Mouse (Mus musculus) cerebral cortex, adult 2 months (tissue): ENCODE results near the gene Rc3h2.

ENCODE experiments used
- WGBS: fragments of 180-500 bp; shearing (Covaris S2); methylation state at CpG from one replicate; pipeline ENCODE4 v1.1.7; 2018; 5-methylcytosine and 5-hydroxymethylcytosine counted together

Rc3h2 gene

DNA sequence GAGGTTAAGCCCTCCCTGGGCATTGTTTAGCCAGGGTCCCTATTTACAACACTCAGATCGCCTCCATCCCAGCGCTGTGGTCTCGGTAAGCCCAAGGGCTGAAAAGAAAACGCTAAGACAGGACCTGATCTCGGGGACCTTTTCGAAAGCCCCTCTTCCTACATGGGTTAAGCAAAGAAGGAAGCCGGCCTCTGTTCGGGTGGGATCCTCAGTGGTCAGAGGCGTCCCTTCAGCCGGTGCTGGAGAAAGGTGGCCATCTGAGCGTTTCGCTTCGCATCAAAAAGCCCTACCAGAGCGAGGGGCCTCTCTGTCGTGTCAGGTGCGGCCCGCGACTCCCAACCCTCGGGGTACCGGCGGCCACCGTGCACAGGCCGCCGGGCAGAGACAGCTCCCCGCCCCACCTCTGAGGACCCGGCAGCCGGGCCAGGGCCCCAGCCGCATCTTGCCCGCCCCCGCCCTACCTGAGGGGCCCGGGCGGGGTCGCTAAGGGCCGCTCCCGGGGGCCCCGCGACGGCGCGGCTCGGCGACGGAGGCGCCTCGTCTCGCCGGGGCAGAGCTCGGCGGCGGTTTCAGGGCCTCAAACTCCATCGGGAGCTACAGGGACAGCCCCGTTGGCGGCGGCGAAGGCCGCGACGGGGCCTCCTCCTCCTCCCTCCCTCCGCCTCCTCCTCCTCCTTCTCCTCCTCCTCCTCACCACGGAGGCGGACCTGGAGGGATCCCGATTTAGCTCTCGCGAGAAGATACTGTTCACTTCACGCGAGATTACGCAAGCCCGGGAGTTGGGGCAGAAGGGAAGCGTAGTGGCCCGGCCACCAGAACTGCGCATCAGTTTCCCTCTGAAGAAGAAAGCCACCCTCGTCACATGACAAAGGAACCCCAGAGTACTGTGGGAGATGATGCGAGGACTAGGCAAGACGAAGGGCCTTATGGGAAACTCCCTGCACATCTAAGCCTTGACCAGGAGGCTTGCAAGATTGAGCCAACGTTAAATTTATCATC is at the start of gene Rc3h2:
Rc3h2 (minus strand) TSS at position 598 of the 999 bp plus-strand sequence.
- WGBS: under 1% methylated on average over 74 of the region's 75 CpGs

GRCm38 (mm10) chr2:37466266-37466665 is 43.6 kb upstream of the Rc3h2 start:
- WGBS: 93% methylated on average over 4 of the region's 4 CpGs

DNA sequence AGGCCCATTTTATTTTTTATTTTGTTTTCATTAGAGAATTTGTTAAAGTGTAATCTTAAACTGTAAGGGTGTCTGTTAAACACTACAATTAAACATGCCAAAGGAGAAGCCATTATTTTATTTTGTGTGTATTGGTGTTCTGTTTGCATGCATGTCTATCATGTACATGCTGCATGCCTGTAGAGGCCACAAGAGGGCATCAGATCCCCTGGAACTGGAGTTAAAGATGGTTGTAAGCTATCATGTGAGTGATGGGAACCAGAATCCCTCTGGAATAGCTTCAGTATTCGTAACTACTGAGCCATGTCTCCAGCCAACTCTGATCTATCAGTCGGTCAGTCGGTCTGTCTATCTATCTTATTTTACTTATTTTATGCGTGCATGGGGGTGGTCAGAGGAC is 38.0 kb upstream of the Rc3h2 start:
- 96% methylated on average over 4 of the region's 4 CpGs for WGBS

GRCm38 (mm10) chr2:37452376-37452760 is 29.7 kb upstream of the Rc3h2 start:
- WGBS: 0% methylated on average over 23 of the region's 24 CpGs

DNA sequence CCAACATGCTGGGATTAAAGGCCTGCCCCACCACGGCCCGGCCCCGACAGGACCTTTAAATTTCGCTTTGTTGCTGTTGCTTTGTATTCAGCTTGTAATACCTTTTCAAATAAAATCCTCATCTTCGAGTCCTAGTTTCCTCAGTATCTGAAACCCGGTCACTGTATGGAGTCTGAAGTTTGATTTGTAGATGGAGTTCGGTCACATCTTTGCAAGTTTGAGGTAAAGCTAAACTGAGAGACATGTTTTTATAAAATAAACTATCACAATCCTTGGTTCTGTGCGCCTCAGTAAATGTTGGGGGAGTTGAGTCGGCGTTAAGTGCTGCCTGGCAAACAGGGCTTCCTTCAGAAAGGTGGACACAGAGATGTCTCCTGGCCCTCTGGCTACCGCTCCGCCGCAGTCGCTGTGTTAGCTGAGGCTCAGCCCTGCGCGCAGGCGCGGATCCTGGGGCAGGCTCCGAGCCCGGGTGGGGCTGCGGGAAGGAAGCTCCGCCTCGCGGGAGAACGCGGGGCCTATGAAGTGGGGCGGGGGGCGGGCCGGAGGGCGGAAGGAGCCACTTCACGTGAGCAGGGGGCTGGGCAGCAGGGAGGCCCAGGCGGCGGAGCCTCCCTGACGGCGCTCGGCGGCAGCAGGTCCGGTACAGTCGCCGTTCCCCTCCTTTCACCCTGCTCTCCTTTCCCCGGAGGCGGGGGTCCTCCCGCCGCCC is 29.1 kb upstream of the Rc3h2 start:
- WGBS: 7% methylated on average over 41 of the region's 44 CpGs

- WGBS: under 1% methylated on average over 51 of the region's 51 CpGs
These were observed 20.2 kb upstream of the Rc3h2 start, which contains the start of the genes Zbtb26, Zbtb6 and Rabgap1 for GRCm38 (mm10) chr2:37442611-37443591. Gene Zbtb26, minus strand, starts transcription at chr2:37443135. Gene Zbtb6, minus strand, starts transcription at chr2:37443171. Gene Rabgap1, plus strand, starts transcription at chr2:37443279.

DNA sequence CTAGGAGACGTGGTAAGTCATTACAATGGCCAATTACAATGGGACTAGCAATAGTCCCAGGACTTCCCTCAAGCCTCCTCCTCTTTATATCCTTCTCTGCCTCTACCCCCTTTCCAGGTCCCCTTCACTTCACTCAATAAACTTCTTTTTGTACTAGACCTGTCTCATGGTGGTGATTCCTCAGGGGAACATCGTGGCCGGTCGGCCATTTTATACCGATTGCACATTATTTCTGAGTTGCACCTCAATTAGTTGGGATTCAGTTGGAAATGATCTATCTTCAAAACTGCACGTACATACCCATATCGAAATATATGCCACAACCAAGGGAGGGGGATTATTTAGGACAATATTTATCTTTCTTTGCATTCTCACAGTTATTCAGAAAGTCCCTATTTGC is 8.9 kb upstream of the Rc3h2 start:
- WGBS: 14% methylated on average over 7 of the region's 7 CpGs

DNA sequence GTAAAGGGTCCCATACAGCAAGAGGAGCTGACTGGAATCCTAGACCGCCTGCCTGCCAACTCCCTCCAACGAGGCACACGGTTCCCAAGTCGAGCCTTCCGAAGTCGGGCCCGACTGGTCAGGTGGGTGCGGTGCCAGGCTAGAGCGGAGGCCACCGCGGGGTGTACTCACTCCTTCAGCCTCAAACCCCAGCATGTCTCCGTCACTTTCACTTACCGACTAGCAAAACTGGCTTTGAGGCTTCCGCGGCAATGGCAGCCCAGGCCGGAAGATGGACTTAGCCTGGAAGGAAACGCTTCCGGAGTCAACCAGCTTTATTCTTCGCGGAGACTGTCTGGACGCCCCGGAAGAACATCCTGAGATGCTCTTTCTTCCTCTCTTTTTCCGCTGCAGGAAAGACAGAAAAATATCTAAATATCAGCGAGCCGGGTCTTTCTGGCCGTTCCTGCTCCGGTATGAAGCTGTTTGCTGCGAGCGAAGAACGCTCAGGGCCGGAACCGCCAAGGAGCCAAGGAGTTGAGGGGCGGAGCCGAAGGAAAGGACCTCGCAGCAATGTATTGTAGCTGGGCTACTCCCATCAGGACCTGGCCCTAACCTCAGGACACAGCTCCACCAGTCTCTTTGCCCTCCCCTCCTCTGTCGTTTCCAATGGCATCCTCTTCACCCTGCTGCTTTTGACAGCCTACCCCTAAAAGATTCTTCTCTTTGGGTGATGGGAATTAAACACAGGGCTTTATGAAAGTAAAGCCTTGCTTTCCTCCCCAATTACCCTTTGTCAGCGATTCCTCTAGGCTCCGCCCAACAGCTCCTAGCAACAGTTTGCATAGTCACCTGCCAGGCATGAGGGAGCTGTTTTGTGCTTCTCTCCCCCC is 8.1 kb upstream of the Rc3h2 start:
- WGBS: under 1% methylated on average over 38 of the region's 38 CpGs

DNA sequence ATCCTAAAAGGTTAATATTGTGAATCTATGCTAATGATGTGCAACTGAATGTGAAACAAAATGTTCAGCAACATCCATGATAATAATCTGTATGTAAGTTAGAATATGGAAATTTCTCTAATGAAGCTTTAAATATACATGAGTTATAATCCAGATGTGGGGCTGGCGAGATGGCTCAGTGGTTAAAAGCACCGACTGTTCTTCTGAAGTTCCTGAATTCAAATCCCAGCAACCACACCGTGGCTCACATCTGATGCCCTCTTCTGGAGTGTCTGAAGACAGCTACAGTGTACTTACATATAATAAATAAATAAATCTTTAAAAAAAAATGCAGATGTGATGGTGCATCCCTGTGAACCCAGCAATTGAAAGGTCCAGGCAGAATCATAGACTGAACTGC is 968 bp upstream of the Rc3h2 start:
- 25% methylated on average over 3 of the region's 3 CpGs for WGBS

- 3% methylated on average over 3 of the region's 3 CpGs for WGBS
These were observed 800 bp downstream of the Rc3h2 start for GRCm38 (mm10) chr2:37421903-37422302.

- 10% methylated on average over 1 of the region's 1 CpGs for WGBS
These were observed 27.2 kb downstream of the Rc3h2 start for GRCm38 (mm10) chr2:37395539-37395938.

DNA sequence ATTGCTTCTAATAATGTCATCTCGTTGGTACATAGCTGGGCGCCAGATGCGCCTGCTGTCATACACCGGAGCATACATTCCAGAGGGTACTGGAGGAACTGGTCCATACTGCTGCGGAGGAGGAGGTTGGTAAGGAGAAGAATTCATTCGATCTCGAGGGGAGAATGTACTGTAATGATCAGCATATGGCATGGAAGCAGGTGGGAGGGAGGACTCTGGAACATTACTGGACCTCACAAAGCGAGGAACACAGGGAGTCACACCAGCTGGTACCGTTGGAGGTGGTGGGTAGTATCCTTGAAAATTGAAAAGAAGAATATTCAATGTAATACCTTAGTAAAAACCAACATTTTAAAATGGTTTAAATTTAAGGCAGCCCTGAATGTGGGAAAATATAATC is 39.8 kb downstream of the Rc3h2 start:
- WGBS: 74% methylated on average over 9 of the region's 9 CpGs

GRCm38 (mm10) chr2:37380189-37380588 is 42.5 kb downstream of the Rc3h2 start:
- 55% methylated on average over 2 of the region's 2 CpGs for WGBS

GRCm38 (mm10) chr2:37376018-37376417 is 46.7 kb downstream of the Rc3h2 start:
- 74% methylated on average over 1 of the region's 1 CpGs for WGBS

DNA sequence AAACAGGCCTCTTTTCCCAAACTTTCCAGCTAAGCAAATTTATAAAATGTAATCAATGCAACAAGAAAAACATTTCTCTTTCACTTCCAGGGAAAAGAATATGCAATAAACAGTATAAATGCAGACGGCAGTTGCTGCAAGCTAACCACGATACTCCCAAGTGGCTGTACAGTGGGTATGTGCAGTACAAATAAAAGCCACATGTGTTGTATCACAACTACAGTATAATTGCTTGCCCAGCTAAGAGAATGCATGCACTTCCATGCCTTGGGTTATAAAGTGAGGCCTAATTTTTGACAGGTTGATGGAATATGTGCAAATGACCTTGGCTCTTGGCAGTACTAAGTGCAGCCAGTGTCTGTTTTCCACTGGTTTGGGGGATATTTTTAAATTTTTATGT is 52.1 kb downstream of the Rc3h2 start:
- WGBS: 80% methylated on average over 2 of the region's 2 CpGs

DNA sequence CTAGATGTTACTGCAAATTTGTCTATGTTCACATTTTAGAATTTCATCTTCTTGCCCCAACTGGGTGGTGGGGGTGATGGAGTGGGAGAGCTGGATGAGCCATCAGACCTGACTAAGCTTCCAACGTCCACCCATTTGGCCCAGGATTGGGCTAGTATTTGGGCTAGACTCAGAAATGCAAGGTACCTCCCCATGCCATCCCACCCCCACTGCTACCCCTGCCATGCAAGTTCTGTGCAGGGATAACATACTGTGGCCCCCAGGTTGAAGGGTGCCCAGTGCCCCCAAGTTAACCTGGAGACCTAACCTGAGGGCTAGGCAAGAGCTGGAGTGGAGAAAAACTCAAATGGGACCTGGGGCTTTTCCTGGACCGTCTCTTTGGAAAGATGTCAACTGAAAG is 62.8 kb downstream of the Rc3h2 start:
- 91% methylated on average over 2 of the region's 2 CpGs for WGBS

- WGBS: under 1% methylated on average over 42 of the region's 42 CpGs
These were observed 63.8 kb downstream of the Rc3h2 start, which contains the start of gene Pdcl for GRCm38 (mm10) chr2:37358633-37359540. Gene Pdcl, minus strand, starts transcription at chr2:37359332.

DNA sequence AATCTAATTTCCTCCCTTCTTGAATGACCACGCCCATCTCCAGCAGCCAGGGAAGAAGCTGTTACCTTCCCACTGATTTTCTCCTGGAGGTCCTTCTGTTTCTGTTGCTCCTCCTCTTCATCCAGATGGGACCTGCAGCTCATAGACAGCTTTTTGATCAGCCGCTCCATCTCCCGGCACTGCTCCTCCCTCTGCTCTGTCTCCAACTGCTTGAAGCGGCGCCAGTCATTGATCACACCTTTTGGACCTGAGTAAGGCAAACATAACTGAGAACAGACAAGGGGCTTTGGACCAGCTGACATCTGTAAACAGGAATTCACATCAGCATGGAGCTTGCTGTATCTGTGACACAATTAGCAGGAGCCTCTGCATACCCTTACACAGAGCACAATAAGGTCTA is 67.1 kb downstream of the Rc3h2 start:
- WGBS: 80% methylated on average over 5 of the region's 5 CpGs

DNA sequence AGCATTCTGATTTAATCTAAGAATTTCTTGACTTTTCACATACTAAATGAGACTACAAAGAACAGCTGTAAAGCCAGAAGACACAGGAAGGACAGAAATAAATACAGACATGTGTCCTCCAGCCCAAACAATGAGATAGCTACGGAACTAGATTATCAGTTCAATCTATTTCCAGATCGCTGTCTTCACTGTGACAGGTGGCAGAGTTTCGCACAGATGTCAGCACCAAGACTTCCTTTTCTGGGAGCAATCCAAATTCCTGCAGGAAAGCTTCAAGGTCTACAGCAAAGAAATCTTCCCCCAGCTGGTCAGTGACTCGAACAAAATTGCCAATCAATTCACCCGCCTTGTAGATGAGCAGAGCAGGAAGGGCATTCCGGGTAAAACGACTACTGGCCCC is 71.0 kb downstream of the Rc3h2 start:
- WGBS: 58% methylated on average over 7 of the region's 7 CpGs
